Mouse (Mus musculus) cerebellum, adult (tissue): Measurements from ENCODE around the gene Tns4.

ENCODE experiments used
- ATAC-seq: cut with Nextera tagmentation; 2 replicates; pipeline ENCODE4 v1.9.2; 2017; ENCODE audit warnings: mild to moderate bottlenecking, moderate library complexity, mixed read lengths; ENCODE audit not compliant: insufficient number of reproducible peaks, low FRiP score, low TSS enrichment

Tns4 gene

GRCm38 (mm10) chr11:99089077-99089601 lies at the start of gene Tns4:
Tns4 (minus strand) TSS chr11:99089306.
- ATAC-seq, result no peak

- ATAC-seq, result no peak
Measured at GRCm38 (mm10) chr11:99137385-99137784, 48.3 kb upstream of the Tns4 start.

- ATAC-seq, result no peak
Measured at GRCm38 (mm10) chr11:99136961-99137360, 47.9 kb upstream of the Tns4 start.

GRCm38 (mm10) chr11:99136361-99136760 lies 47.3 kb upstream of the Tns4 start:
- ATAC-seq, result no peak

- ATAC-seq, result no peak
Measured at GRCm38 (mm10) chr11:99135047-99135440, 45.9 kb upstream of the Tns4 start.

- no peak for ATAC-seq
Measured at GRCm38 (mm10) chr11:99134266-99135046, 45.4 kb upstream of the Tns4 start.

- ATAC-seq, result no peak
Measured at GRCm38 (mm10) chr11:99133285-99133897, 44.3 kb upstream of the Tns4 start.

- no peak for ATAC-seq
Measured at GRCm38 (mm10) chr11:99132091-99132730, 43.1 kb upstream of the Tns4 start.

- no peak for ATAC-seq
Measured at GRCm38 (mm10) chr11:99131463-99131840, 42.3 kb upstream of the Tns4 start.

- no peak for ATAC-seq
Measured at GRCm38 (mm10) chr11:99130736-99131462, 41.8 kb upstream of the Tns4 start.

- no peak for ATAC-seq
Measured at GRCm38 (mm10) chr11:99129287-99129686, 40.2 kb upstream of the Tns4 start.

- no peak for ATAC-seq
Measured at GRCm38 (mm10) chr11:99127785-99128682, 38.9 kb upstream of the Tns4 start.

GRCm38 (mm10) chr11:99126482-99127253 lies 37.6 kb upstream of the Tns4 start:
- no peak for ATAC-seq

- no peak for ATAC-seq
Measured at GRCm38 (mm10) chr11:99124635-99125029, 35.5 kb upstream of the Tns4 start.

- no peak for ATAC-seq
Measured at GRCm38 (mm10) chr11:99123977-99124634, 35.0 kb upstream of the Tns4 start.

GRCm38 (mm10) chr11:99122703-99123102 lies 33.6 kb upstream of the Tns4 start:
- ATAC-seq, result no peak

GRCm38 (mm10) chr11:99121218-99121631 lies 32.1 kb upstream of the Tns4 start:
- ATAC-seq, result no peak

- no peak for ATAC-seq
Measured at GRCm38 (mm10) chr11:99120524-99121217, 31.6 kb upstream of the Tns4 start.
